Mouse (Mus musculus): Measurements from ENCODE around the gene Olfr235.
"Not testable (repeated sequence)": the region's sequence is repeated elsewhere in the genome, so short reads cannot be mapped to it uniquely, and the experiment has no call there.

Gene Olfr235

GRCm38 (mm10) chr19:12260732-12261131, at the start of gene Olfr235:
Gene Olfr235, plus strand, starts transcription at chr19:12261032.
- DNase-seq, result no peak

- DNase-seq, result not testable (repeated sequence)
Measured at GRCm38 (mm10) chr19:12232496-12232895, 28.3 kb upstream of the Olfr235 start, which contains the start of gene Olfr1432. Gene Olfr1432, minus strand, starts transcription at chr19:12232596.

GRCm38 (mm10) chr19:12241559-12241958, 19.3 kb upstream of the Olfr235 start, which contains the start of gene Olfr262:
Gene Olfr262, minus strand, starts transcription at chr19:12241659.
- DNase-seq, result no peak

GRCm38 (mm10) chr19:12279554-12279953, 18.7 kb downstream of the Olfr235 start, which contains the start of gene Olfr1434:
Gene Olfr1434, plus strand, starts transcription at chr19:12279854.
- no peak for DNase-seq

GRCm38 (mm10) chr19:12292979-12293378, 32.1 kb downstream of the Olfr235 start:
- no peak for DNase-seq

- not testable (repeated sequence) for DNase-seq
Measured at GRCm38 (mm10) chr19:12299030-12299429, 38.2 kb downstream of the Olfr235 start, which contains the start of gene Olfr1436. Gene Olfr1436, minus strand, starts transcription at chr19:12299130.

Data from B cell, adult 2 months (primary cell).